Mouse (Mus musculus) hindbrain, embryonic 10.5 days (tissue): Measurements from ENCODE around the gene Adamtsl5. TPM values are rescaled to one million over a fixed set of nuclear protein-coding genes. Genes with fewer than 3 reads are reported as not detected.

ENCODE experiments used
- DNase-seq: peaks from one replicate; pipeline ENCODE4 v3.0.0-alpha.2; 2017; ENCODE audit warnings: low spot score
- H3K27ac ChIP-seq: fragments of 300-500 bp; sonication (generic); 2 replicates; pipeline ENCODE4 v1.5.1; 2016; ENCODE audit warnings: mild to moderate bottlenecking, moderate library complexity
- H3K27me3 ChIP-seq: fragments of 300-500 bp; sonication (generic); 2 replicates; pipeline ENCODE4 v1.6.1; 2016; ENCODE audit warnings: mild to moderate bottlenecking; ENCODE audit not compliant: poor library complexity, insufficient read depth, severe bottlenecking
- H3K36me3 ChIP-seq: fragments of 300-500 bp; sonication (generic); 2 replicates; pipeline ENCODE4 v1.6.1; 2016; ENCODE audit warnings: mild to moderate bottlenecking, moderate library complexity
- H3K4me1 ChIP-seq: fragments of 300-500 bp; sonication (generic); replicated peaks from 2 replicates; pipeline ENCODE4 v1.6.1; 2016; ENCODE audit warnings: mild to moderate bottlenecking
- H3K4me3 ChIP-seq: fragments of 300-500 bp; sonication (generic); 2 replicates; pipeline ENCODE4 v1.5.1; 2016; ENCODE audit warnings: mild to moderate bottlenecking, moderate library complexity
- H3K9me3 ChIP-seq: fragments of 300-500 bp; sonication (generic); 2 replicates; pipeline ENCODE4 v1.6.1; 2016; ENCODE audit warnings: mild to moderate bottlenecking, moderate library complexity
- WGBS: fragments of 180-500 bp; shearing (Covaris S2); methylation state at CpG from one replicate; pipeline ENCODE4 v1.1.7; 2016; 5-methylcytosine and 5-hydroxymethylcytosine counted together
- polyA plus RNA-seq: library from polyadenylated mRNA; unstranded; fragments of >200 nt; fragmentation: Nextera tagmentation; extraction: Ambion mirVana; gene quantifications from 2 replicates; pipeline ENCODE4 v1.2.1, GENCODE M21; 2016

The Adamtsl5 gene
- polyA plus RNA-seq, 1 experiment from 2014 or later: 1.3 TPM

- no peak for DNase-seq
- 91% methylated on average over 6 of the region's 6 CpGs for WGBS
- Histone ChIP-seq H3K9me3 (peaks cover 5% of the 10 kb centered on the region; the same call in 1 of the 2 replicates), H3K4me1 (peaks cover 28% of the 10 kb centered on the region), H3K36me3 (no peaks in the 10 kb centered on the region), H3K27me3 (peaks cover 56% of the 10 kb centered on the region), H3K4me3 (no peak overlapping the region), H3K27ac (no peak overlapping the region)
Observed at GRCm38 (mm10) chr10:80368392-80368791, 20.2 kb upstream of the Adamtsl5 start.

- WGBS: 57% methylated on average over 5 of the region's 5 CpGs
- DNase-seq: no peak
- H3K36me3 ChIP-seq: no peaks in the 10 kb centered on the region
Observed at GRCm38 (mm10) chr10:80367954-80368353, 19.7 kb upstream of the Adamtsl5 start.

GRCm38 (mm10) chr10:80365736-80366135, 17.5 kb upstream of the Adamtsl5 start:
- Histone ChIP-seq H3K4me1 (peaks cover 10% of the 10 kb centered on the region), H3K27me3 (peaks cover 70% of the 10 kb centered on the region), H3K4me3 (no peak overlapping the region), H3K36me3 (no peaks in the 10 kb centered on the region), H3K27ac (no peak overlapping the region), H3K9me3 (peaks cover 5% of the 10 kb centered on the region; the same call in 1 of the 2 replicates)
- no peak for DNase-seq
- WGBS: 66% methylated on average over 6 of the region's 6 CpGs

More at GRCm38 (mm10) chr10:80367954-80368353, 19.7 kb upstream of the Adamtsl5 start:
- peaks cover 28% of the 10 kb centered on the region for H3K4me1 ChIP-seq
- no peak overlapping the region for H3K4me3 ChIP-seq
- H3K27ac ChIP-seq: no peak overlapping the region
- H3K27me3 ChIP-seq: peaks cover 57% of the 10 kb centered on the region
- H3K9me3 ChIP-seq: peaks cover 5% of the 10 kb centered on the region; the same call in 1 of the 2 replicates

GRCm38 (mm10) chr10:80363734-80364133, 15.5 kb upstream of the Adamtsl5 start:
- peaks cover 10% of the 10 kb centered on the region for H3K4me1 ChIP-seq
- H3K9me3 ChIP-seq: peaks cover 5% of the 10 kb centered on the region; the same call in 1 of the 2 replicates
- no peaks in the 10 kb centered on the region for H3K36me3 ChIP-seq
- peaks cover 90% of the 10 kb centered on the region for H3K27me3 ChIP-seq
- WGBS: 39% methylated on average over 6 of the region's 6 CpGs
- no peak for DNase-seq
- H3K4me3 ChIP-seq: no peak overlapping the region
- H3K27ac ChIP-seq: no peak overlapping the region

GRCm38 (mm10) chr10:80357994-80358639, 9.9 kb upstream of the Adamtsl5 start:
- peaks cover 97% of the 10 kb centered on the region for H3K27me3 ChIP-seq
- H3K27ac ChIP-seq: no peak overlapping the region
- WGBS: 9% methylated on average over 31 of the region's 31 CpGs
- peaks cover 22% of the 10 kb centered on the region for H3K4me1 ChIP-seq
- no peak for DNase-seq
- no peaks in the 10 kb centered on the region for H3K36me3 ChIP-seq
- H3K9me3 ChIP-seq: no peaks in the 10 kb centered on the region
- peak overlapping the region; percentile 34 for H3K4me3 ChIP-seq

- Histone ChIP-seq H3K36me3 (no peaks in the 10 kb centered on the region), H3K27ac (no peak overlapping the region), H3K9me3 (no peaks in the 10 kb centered on the region), H3K27me3 (peaks cover 97% of the 10 kb centered on the region), H3K4me3 (peak overlapping the region; percentile 34; the same call in 1 of the 2 replicates), H3K4me1 (peaks cover 22% of the 10 kb centered on the region)
- 34% methylated on average over 7 of the region's 7 CpGs for WGBS
- no peak for DNase-seq
Observed at GRCm38 (mm10) chr10:80357336-80357735, 9.1 kb upstream of the Adamtsl5 start.

- no peaks in the 10 kb centered on the region for H3K36me3 ChIP-seq
- no peaks in the 10 kb centered on the region for H3K9me3 ChIP-seq
- H3K4me1 ChIP-seq: peaks cover 22% of the 10 kb centered on the region
- 3% methylated on average over 34 of the region's 34 CpGs for WGBS
- peaks cover 100% of the 10 kb centered on the region for H3K27me3 ChIP-seq
- DNase-seq: no peak
- no peak overlapping the region for H3K27ac ChIP-seq
- peak overlapping the region; percentile 45 for H3K4me3 ChIP-seq
Observed at GRCm38 (mm10) chr10:80356737-80357136, 8.5 kb upstream of the Adamtsl5 start.

GRCm38 (mm10) chr10:80356001-80356682, 7.9 kb upstream of the Adamtsl5 start, which contains the start of gene Plk5:
Gene Plk5, plus strand, starts transcription at chr10:80356459.
- H3K27me3 ChIP-seq: peaks cover 100% of the 10 kb centered on the region
- no peaks in the 10 kb centered on the region for H3K36me3 ChIP-seq
- H3K9me3 ChIP-seq: no peaks in the 10 kb centered on the region
- H3K4me1 ChIP-seq: peaks cover 22% of the 10 kb centered on the region
- H3K27ac ChIP-seq: no peak within 1 kb of the TSS
- no peak for DNase-seq
- WGBS: under 1% methylated on average over 53 of the region's 53 CpGs
- peak within 1 kb of the TSS; percentile 45 for H3K4me3 ChIP-seq

- no peaks in the 10 kb centered on the region for H3K36me3 ChIP-seq
- H3K9me3 ChIP-seq: no peaks in the 10 kb centered on the region
- 10% methylated on average over 9 of the region's 9 CpGs for WGBS
- DNase-seq: no peak
- no peak overlapping the region for H3K4me3 ChIP-seq
- H3K27me3 ChIP-seq: peaks cover 100% of the 10 kb centered on the region
- H3K27ac ChIP-seq: no peak overlapping the region
- peaks cover 23% of the 10 kb centered on the region for H3K4me1 ChIP-seq
Observed at GRCm38 (mm10) chr10:80355431-80355830, 7.2 kb upstream of the Adamtsl5 start.

- peaks cover 100% of the 10 kb centered on the region for H3K27me3 ChIP-seq
- peaks cover 39% of the 10 kb centered on the region for H3K4me1 ChIP-seq
- DNase-seq: no peak
- WGBS: 68% methylated on average over 8 of the region's 8 CpGs
- no peaks in the 10 kb centered on the region for H3K36me3 ChIP-seq
- H3K4me3 ChIP-seq: no peak overlapping the region
- H3K27ac ChIP-seq: no peak overlapping the region
- H3K9me3 ChIP-seq: no peaks in the 10 kb centered on the region
Observed at GRCm38 (mm10) chr10:80352727-80353126, 4.5 kb upstream of the Adamtsl5 start.

- Histone ChIP-seq H3K4me1 (peaks cover 43% of the 10 kb centered on the region), H3K4me3 (no peak overlapping the region), H3K9me3 (no peaks in the 10 kb centered on the region), H3K27ac (no peak overlapping the region), H3K27me3 (peaks cover 100% of the 10 kb centered on the region), H3K36me3 (no peaks in the 10 kb centered on the region)
- DNase-seq: no peak
- 23% methylated on average over 11 of the region's 11 CpGs for WGBS
Observed at GRCm38 (mm10) chr10:80351896-80352295, 3.7 kb upstream of the Adamtsl5 start.

- DNase-seq: peak; percentile 89
- Histone ChIP-seq H3K27me3 (peaks cover 100% of the 10 kb centered on the region), H3K27ac (no peak overlapping the region), H3K4me1 (peaks cover 31% of the 10 kb centered on the region), H3K36me3 (no peaks in the 10 kb centered on the region), H3K9me3 (no peaks in the 10 kb centered on the region), H3K4me3 (peak overlapping the region; percentile 11; the same call in 1 of the 2 replicates)
- WGBS: 3% methylated on average over 7 of the region's 7 CpGs
Observed at GRCm38 (mm10) chr10:80350292-80350691, 2.1 kb upstream of the Adamtsl5 start.

- no peak for DNase-seq
- Histone ChIP-seq H3K4me1 (peaks cover 42% of the 10 kb centered on the region), H3K27me3 (peaks cover 100% of the 10 kb centered on the region)
Observed at GRCm38 (mm10) chr10:80348981-80349380, 769 bp upstream of the Adamtsl5 start.

More at GRCm38 (mm10) chr10:80348981-80349380, 769 bp upstream of the Adamtsl5 start:
- no peak overlapping the region for H3K27ac ChIP-seq
- no peaks in the 10 kb centered on the region for H3K36me3 ChIP-seq
- no peaks in the 10 kb centered on the region for H3K9me3 ChIP-seq
- H3K4me3 ChIP-seq: peak overlapping the region; percentile 45
- WGBS: 16% methylated on average over 26 of the region's 26 CpGs
